Mouse (Mus musculus) lung, embryonic 14.5 days (tissue): Measurements from ENCODE around the gene Cggbp1. TPM values are rescaled to one million over a fixed set of nuclear protein-coding genes. Genes with fewer than 3 reads are reported as not detected.

Experiments
- ATAC-seq: fragments of 200-750 bp; cut with Nextera tagmentation; 2 replicates; pipeline ENCODE4 v1.8.0; 2017; ENCODE audit warnings: mild to moderate bottlenecking, moderate TSS enrichment, moderate library complexity; ENCODE audit not compliant: insufficient read depth
- DNase-seq: peaks from one replicate; pipeline ENCODE4 v3.0.0-alpha.2; 2015
- H3K27ac ChIP-seq: fragments of 300-500 bp; sonication (generic); 2 replicates; pipeline ENCODE4 v1.5.1; 2014; ENCODE audit warnings: low read depth, mild to moderate bottlenecking, moderate library complexity
- H3K27me3 ChIP-seq: fragments of 300-500 bp; sonication (generic); 2 replicates; pipeline ENCODE4 v1.6.1; 2014; ENCODE audit warnings: low read length, control low read depth; ENCODE audit not compliant: insufficient read depth
- H3K36me3 ChIP-seq: fragments of 300-500 bp; sonication (generic); 2 replicates; pipeline ENCODE4 v1.6.1; 2014; ENCODE audit warnings: control low read depth; ENCODE audit not compliant: insufficient read depth
- H3K4me1 ChIP-seq: fragments of 300-500 bp; sonication (generic); 2 replicates; pipeline ENCODE4 v1.6.1; 2014; ENCODE audit warnings: antibody characterized with exemption, control low read depth; ENCODE audit not compliant: insufficient read depth
- H3K4me2 ChIP-seq: fragments of 300-500 bp; sonication (generic); 2 replicates; pipeline ENCODE4 v1.6.1; 2014; ENCODE audit warnings: mild to moderate bottlenecking
- H3K4me3 ChIP-seq: fragments of 300-500 bp; sonication (generic); 2 replicates; pipeline ENCODE4 v1.5.1; 2014; ENCODE audit warnings: low read depth, low read length
- H3K9ac ChIP-seq: fragments of 300-500 bp; sonication (generic); 2 replicates; pipeline ENCODE4 v1.6.1; 2014
- H3K9me3 ChIP-seq: fragments of 300-500 bp; sonication (generic); 2 replicates; pipeline ENCODE4 v1.6.1; 2016; ENCODE audit warnings: low read depth, low read length, control low read depth
- CTCF ChIP-seq: IDR thresholded peaks from 2 replicates; pipeline ENCODE4 v1.5.1; 2016; ENCODE audit warnings: antibody characterized with exemption, low read depth
- WGBS: fragments of 180-500 bp; shearing (Covaris S2); extraction: QIAGEN DNeasy Blood & Tissue Kit; methylation state at CpG from one replicate; pipeline ENCODE4 v1.1.7; 2014; 5-methylcytosine and 5-hydroxymethylcytosine counted together
- polyA plus RNA-seq: library from polyadenylated mRNA; unstranded; fragments of >200 nt; fragmentation: Nextera tagmentation; extraction: Ambion mirVana; gene quantifications from 2 replicates; pipeline ENCODE4 v1.2.1, GENCODE M21; 2014

The Cggbp1 gene
- polyA plus RNA-seq, 1 experiment from 2014 or later = 114 TPM

DNA sequence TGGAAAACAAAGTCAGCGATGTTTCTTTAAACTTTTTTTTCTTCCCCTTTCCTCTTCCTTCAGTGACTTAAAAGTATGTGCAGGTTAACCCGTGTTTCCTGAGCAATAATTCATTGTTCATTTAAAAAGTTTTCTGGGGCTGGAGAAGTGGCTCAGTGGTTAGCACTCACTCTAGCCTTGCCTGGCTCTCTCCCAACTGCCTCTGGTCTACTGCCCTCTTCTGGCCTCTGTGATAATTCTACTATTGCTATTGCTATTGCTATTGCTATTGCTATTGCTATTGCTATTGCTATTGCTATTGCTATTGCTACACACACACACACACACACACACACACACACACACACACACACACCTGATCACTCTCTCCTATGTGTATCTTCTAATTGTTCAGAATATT lies 47.3 kb downstream of the Cggbp1 start:
- 63% methylated on average over 2 of the region's 2 CpGs for WGBS
- H3K9ac ChIP-seq = no peak overlapping the region
- no peak overlapping the region for H3K4me3 ChIP-seq
- no peak for ATAC-seq
- H3K4me1 ChIP-seq = no peaks in the 10 kb centered on the region
- no peaks in the 10 kb centered on the region for H3K27me3 ChIP-seq
- H3K4me2 ChIP-seq = no peak overlapping the region
- H3K9me3 ChIP-seq = no peaks in the 10 kb centered on the region
- peak; percentile 59 for DNase-seq
- no peaks in the 10 kb centered on the region for H3K36me3 ChIP-seq
- H3K27ac ChIP-seq = no peak overlapping the region
- TF ChIP-seq CTCF = peak; percentile 29

DNA sequence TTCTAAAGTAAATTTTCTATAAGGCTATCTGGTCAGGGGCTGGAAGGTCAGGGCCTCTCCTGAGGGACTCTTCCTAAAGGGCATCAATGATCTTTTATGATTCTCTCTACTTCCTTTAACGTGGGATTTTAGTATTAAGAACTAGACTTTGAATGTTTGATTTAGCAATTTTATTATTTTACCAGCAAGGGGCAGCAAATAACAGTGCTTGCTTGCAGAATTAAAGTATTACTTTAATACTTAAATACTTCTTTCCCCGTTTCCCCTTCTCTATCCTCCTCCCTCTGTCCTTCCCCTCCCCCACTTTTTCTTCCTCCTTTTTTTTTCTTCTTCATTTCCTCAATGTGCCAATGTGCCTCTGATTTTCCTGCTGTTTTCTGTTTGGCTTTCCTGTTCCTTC lies 51.5 kb downstream of the Cggbp1 start:
- ATAC-seq (no peak), DNase-seq (peak; percentile 42)
- TF ChIP-seq CTCF = peak; percentile 26; the same call in 1 of the 2 replicates
- Histone ChIP-seq H3K9me3 (no peaks in the 10 kb centered on the region), H3K4me1 (no peaks in the 10 kb centered on the region), H3K4me2 (no peak overlapping the region), H3K36me3 (no peaks in the 10 kb centered on the region), H3K27me3 (no peaks in the 10 kb centered on the region), H3K27ac (no peak overlapping the region), H3K4me3 (no peak overlapping the region), H3K9ac (no peak overlapping the region)
- 32% methylated on average over 2 of the region's 2 CpGs for WGBS

DNA sequence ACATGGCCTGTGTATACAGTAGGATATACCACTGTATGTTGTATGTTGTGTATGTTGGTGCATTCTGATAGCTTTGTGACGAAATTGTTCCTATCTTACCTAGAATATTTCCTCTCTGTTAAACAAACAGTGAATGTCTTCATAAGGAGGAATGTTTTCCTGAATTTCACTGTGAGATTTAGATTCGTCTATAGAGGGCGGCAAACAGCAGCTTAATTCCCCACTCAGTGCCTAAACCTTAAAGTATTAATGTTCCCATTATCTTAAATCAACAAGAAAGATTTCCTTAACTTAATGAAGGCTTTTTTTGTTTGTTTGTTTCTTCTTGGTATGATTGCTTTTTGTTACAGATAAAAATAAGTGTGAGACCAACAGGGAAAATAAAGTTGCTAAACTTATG lies 55.3 kb downstream of the Cggbp1 start:
- peak; percentile 60 for DNase-seq
- no peak overlapping the region for H3K9ac ChIP-seq
- WGBS = 21% methylated on average over 3 of the region's 3 CpGs
- no peaks in the 10 kb centered on the region for H3K36me3 ChIP-seq
- no peaks in the 10 kb centered on the region for H3K27me3 ChIP-seq
- ATAC-seq = no peak
- H3K4me1 ChIP-seq = no peaks in the 10 kb centered on the region
- TF ChIP-seq CTCF = peak; percentile 52
- H3K4me3 ChIP-seq = no peak overlapping the region
- H3K27ac ChIP-seq = no peak overlapping the region
- H3K4me2 ChIP-seq = no peak overlapping the region
- H3K9me3 ChIP-seq = no peaks in the 10 kb centered on the region

DNA sequence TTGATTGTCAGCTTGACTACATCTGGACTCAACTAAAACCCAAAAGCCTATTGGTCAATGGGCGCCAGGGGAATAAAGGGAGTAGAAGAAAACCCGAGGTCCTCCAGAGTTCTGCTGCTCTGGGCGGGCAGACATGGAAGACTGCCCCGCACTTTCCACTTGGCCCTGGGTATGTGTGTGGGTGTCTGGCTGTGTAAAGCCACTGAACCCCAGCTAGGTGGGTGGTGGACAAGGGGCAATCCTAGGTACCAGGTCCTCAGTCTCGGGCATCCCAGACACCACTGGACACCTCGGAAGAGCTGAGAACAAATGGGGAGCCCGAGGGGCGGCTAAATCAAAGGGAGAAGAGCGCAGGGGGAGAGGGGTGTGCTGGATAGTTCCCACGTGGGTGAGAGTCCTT lies 57.0 kb downstream of the Cggbp1 start:
- WGBS = 77% methylated on average over 10 of the region's 10 CpGs

More for the DNA sequence above, 57.0 kb downstream of the Cggbp1 start:
- TF ChIP-seq CTCF = no peak
- Histone ChIP-seq H3K9ac (no peak overlapping the region), H3K27me3 (no peaks in the 10 kb centered on the region), H3K36me3 (no peaks in the 10 kb centered on the region), H3K27ac (no peak overlapping the region), H3K9me3 (no peaks in the 10 kb centered on the region), H3K4me1 (no peaks in the 10 kb centered on the region), H3K4me3 (no peak overlapping the region), H3K4me2 (no peak overlapping the region)
- no peak for ATAC-seq
- no peak for DNase-seq

Other genes starting within 250 kb of the Cggbp1 start
- gene Csnka2ip, start 249.6 kb upstream of the Cggbp1 start, polyA plus RNA-seq = not detected in 2 replicates
- 28.8 and 31.5 TPM in 2 replicates for gene 4930453N24Rik, start 80.8 kb upstream of the Cggbp1 start, polyA plus RNA-seq
- gene Zfp654, start 344 bp upstream of the Cggbp1 start, polyA plus RNA-seq = 7.5 and 8.0 TPM in 2 replicates